Mouse (Mus musculus) heart, adult 2 months (tissue): ENCODE measurements around the gene Dcun1d4.

Experiments
- CTCF ChIP-seq: fragments of 200-600 bp; IDR thresholded peaks from 2 replicates; pipeline ENCODE4 v1.8.1; 2022; ENCODE audit warnings: antibody characterized with exemption, mild to moderate bottlenecking, moderate library complexity
- POLR2A ChIP-seq: fragments of 200-500 bp; IDR thresholded peaks from 2 replicates; pipeline ENCODE4 v1.6.1; 2011; ENCODE audit warnings: mild to moderate bottlenecking, low read depth, low read length, control low read depth; ENCODE audit not compliant: insufficient read depth

GRCm38 (mm10) chr5:73587119-73587518, 106.3 kb downstream of the Dcun1d4 start:
- TF ChIP-seq POLR2A = no peak
- no peak for TF ChIP-seq CTCF
